Mouse (Mus musculus): ENCODE data around the gene BC048403.
"Not testable (repeated sequence)": the region's sequence is repeated elsewhere in the genome, so short reads cannot be mapped to it uniquely, and the experiment has no call there.

The BC048403 gene

DNA sequence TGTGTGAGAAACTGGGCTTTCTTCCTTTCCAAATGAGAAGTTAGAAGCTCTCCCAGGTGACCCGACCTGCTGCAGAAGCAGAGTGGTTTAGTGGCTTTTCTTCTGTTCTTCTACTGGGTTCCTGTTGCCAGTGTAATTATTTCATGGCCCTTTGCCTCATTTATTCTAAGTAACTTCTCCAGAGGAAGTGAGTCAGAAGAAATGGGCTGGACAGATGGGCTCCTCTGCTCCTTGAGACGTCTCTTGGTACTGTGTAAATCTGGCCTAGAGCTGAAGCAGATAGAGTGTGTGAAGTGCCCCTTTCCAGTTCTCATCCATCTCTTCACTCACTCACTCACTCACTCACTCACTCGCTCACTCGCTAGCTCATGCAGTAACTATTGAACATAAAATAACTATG, 16.9 kb downstream of the BC048403 start:
- DNase-seq (ENCODE audit: low spot score in 2 of 2): no peak

DNA sequence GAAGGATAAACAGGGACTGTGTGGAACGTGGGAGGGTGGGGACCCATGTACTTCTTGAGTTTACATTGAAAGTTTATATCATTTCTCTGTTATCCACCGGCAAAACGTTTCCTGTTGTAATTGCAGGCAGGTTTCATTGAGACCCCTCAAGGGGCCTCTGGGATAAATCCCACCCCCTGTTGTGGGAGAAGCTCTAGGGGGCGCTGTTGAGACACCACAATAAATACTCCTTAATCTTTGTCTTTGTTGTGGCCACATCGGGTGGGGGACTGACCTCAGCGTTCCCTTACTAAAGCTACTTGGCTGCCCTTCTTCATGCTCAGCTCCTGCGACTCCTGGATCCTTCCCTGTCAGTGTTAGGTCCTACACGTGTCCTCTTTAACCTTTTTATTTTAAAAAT, 19.4 kb downstream of the BC048403 start:
- no peak for DNase-seq (ENCODE audit: low spot score in 2 of 2)

DNA sequence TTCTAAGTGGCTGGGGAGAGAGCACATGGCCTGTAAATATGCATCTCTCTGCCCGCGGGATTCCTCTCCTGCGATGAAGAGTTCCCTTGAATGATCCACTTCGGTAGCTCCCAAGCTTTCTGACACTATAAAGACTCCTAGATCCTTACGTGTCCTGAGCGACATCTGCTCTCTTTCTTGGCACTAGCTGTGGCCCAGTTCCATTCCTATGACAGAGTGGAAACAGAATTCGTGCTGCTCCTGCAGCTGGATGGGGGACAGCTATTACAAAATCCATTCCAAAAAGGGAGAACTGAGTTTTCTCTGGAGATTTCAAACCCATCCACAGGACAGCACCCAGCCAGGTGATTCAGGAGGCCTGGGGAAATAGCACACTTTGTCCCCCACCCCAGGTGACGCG, 22.4 kb downstream of the BC048403 start:
- DNase-seq (ENCODE audit: low spot score in 2 of 2): no peak

DNA sequence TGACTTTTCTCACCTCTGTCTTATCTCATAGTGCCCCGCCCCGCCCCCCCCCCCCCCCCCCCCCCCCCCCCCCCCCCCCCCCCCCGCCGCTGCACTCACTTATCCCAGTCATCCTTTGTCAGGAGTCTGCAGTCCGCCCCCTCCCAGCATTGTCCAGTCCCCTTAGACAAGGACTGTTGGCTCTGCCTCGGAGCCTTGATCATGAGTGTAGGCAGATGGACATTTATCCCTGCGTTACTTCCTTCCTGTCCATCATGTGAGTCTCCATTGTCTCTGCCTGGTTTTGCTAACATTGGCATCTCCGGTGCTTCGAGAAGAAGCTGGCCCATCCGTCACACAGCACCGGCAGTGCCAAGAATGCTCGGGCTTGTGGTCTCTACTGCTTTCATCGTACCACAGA, 23.5 kb downstream of the BC048403 start:
- no peak for DNase-seq (ENCODE audit: low spot score in 2 of 2)

DNA sequence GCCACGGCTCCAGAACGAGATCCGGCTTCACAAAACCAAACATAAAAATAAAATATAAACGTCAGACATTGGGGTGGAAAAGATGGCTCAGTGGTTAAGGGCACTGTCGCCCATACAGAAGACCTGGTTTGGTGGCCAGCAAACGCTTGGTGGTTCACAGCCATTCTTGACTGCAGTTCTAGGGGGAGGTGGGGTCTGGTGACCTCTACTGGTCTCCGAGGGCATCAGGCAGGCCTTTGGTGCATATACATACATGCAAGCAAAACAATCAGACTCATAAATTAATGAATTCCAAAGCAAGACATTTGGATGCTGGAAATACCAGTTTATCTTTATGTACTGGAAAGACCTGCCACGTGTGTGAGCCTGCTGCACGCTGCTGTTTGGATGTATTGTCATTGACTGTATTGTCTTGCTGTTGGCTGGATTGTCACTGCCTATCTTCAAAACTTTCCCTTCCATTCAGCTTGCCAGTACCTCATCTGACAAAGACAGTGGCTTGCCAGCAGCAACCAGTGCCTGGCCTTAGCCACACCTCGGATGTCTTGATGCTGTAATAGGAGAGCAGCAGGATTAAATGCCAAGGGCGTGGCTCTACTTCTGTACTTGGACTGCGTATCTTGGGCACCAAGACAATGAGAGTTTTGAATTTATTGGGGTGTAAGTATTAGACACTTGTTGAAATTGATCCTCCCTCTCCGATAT, 24.9 kb downstream of the BC048403 start:
- no peak for DNase-seq (ENCODE audit: low spot score in 2 of 2)

DNA sequence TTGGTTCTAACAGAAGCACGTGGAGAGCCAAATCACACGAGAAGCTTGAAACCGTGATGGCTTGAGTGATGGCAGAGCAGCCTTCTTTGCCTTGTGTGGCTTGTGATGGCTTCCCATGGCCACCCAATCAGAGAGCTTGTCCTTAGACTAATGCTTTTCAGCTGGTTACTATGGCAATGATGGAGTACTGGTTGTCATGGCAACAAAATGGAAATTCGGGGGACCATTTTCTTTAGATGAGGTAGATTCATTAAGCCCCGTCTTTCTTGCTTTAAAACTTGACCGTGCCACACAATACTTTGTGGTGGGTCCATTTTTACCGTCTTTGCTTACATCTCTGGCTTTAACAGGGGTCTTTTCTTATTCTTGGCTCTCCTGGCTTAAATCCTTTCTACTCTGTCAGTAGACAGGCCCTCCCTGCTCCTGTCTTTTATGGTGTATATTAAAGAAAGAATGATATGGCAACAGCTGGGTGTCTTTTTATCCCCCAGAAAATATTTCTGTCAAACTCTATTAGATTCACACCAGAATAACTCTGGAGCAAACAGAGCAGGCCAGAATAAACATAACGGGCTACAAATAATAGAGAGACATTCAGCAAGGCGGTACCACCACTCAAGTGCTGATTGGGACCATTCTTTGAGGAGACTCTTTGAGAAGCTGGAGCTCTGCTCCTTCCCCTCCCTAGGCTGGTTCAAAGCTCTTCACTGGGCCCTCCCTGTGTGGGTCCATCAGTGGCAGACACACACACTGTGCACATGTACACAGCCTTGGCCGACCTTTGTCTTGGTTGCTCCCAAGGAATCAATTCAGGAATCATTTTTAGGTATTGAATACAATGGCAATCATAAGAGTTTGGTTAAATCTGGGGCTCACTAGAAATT, 25.7 kb downstream of the BC048403 start:
- DNase-seq (ENCODE audit: low spot score in 2 of 2): peak in 1 of 2 experiments; percentile 34

DNA sequence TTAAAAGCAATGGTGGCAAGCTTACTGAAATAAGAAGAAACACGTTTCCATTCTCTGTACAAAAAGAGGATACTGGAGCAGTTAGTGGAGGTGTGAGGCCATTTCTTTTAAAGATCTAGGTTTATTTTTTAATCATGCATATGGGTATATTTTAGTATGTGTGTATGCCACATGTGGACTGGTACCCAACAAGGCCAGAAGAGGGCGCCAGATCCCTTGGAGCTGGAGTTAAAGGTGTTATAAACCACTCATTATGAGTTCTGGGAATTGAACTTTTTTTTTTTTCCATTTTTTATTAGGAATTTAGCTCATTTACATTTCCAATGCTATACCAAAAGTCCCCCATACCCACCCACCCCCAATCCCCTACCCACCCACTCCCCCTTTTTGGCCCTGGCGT, 27.6 kb downstream of the BC048403 start:
- not testable (repeated sequence) for DNase-seq (ENCODE audit: low spot score in 2 of 2)

DNA sequence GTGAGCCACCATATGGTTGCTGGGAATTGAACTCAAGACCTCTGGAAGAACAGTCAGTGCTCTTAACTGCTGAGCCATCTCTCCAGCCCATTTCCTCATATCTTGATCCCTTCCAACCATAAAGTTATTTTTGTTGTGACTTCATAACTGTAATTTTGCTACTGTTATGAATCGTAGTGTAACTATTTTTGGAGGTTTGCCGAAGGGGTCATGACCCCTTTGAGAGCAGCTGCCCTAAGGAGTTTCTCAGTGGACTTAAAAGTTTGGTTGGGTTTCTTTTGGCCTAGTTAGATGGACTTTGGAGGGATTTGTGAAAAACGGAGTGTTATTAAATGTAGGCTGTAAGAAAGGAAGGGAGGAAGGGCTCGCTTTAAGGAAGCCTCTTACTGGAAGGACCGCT, 30.0 kb downstream of the BC048403 start:
- DNase-seq (ENCODE audit: low spot score in 2 of 2): no peak

DNA sequence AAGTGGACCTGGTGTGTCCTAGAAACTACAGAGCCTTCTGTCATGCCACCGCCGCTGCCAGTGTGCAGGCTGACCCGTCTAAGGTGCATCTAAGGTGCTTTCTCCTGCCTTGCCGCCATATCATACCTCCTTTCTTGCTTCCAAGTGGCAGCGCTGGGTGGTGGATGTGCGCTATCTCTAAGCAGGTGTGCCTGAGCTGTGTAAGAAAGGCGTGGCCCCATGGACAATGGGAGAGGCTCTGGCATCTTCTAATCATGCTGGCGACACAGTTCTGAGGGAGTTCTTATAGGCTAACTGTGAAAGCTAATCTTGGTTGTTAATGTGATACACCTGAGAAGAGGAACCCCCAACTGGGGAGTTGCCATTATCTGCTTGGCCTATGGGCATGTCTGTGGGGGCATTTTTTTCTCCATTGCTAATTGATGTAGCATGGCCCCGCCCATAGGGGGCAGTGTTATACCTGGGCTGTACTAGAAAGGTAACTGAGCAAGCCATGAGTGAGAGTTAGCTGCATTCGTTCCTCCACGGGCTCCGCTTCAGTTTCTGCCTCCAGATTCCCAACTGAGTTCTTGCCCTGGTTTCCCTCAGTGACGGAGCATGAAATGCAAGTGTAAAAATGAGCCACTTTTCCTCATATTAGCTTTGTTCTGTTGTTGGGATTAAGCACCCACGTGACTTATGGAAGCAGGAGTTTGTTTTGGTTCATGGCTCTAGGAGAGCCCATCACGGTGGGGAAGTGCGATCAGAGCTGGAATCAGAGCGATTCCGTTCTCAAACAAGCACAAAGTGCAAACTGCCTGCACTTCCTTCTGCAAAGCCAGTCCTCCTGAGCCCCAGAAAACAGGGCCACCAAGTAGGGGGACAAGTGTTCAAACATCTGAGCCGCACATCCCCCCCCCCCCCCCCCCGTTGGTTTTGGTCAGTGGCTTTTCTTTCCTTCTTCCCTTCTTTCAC, 31.2 kb downstream of the BC048403 start:
- DNase-seq (ENCODE audit: low spot score in 2 of 2): peak in 1 of 2 experiments; percentile 9

DNA sequence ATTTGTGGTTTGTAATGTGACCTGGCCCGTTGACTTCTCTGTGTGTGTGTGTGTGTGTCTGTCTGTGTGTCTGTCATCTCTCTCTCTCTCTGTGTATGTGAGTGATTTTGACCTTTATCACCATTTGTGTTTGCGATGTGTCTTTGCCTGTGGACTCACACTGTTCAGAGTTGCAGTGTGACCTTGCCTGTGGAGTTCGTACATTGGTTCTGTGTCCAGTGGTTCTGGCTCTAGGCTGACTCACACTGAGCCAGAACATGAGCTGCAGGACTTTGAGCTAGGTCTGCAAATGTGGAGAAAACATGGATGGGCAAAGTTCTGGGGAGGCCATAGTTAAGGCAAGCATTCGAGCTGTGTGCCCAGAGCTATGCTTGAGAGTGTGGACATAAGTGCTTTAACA, 34.1 kb downstream of the BC048403 start:
- no peak for DNase-seq (ENCODE audit: low spot score in 2 of 2)

DNA sequence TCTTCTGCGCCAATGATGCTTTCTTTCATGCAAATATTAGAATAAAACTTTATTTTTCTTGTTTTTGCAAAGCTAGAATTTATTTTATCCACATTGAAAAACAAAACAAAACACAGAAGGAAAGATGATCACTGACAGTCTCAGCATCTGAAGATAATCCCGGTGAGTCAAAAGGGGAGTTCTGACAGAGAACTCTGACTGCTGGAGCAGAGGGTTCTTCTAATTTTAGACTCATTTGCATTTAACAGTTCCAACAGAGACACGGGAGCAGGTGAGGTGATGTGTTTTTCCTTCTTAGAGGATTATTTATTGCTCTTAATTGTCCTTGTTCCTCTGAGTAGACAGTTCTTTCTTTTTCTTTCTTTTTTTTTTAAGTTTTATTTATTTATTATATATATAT, 36.3 kb downstream of the BC048403 start:
- no peak for DNase-seq (ENCODE audit: low spot score in 2 of 2)

DNA sequence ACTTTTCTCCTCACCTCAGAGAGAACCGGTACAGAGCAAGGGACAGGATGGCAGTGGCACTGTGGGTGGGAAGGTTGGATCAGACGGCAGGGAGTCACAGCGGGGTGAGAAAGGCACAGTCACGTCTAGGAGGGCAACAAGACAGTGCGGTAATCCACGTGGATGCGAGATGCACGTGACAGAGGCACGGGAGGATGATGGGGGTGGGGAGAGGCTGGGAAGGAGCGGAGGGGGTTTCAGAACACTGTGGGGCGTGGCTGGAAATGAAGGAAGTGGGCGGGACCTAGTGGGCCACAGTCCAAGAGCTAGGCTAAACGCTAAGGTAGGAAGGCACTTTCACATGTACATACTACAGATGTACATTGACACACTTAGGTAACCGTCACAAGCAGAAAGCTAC, 41.4 kb downstream of the BC048403 start:
- no peak for DNase-seq (ENCODE audit: low spot score in 2 of 2)

DNA sequence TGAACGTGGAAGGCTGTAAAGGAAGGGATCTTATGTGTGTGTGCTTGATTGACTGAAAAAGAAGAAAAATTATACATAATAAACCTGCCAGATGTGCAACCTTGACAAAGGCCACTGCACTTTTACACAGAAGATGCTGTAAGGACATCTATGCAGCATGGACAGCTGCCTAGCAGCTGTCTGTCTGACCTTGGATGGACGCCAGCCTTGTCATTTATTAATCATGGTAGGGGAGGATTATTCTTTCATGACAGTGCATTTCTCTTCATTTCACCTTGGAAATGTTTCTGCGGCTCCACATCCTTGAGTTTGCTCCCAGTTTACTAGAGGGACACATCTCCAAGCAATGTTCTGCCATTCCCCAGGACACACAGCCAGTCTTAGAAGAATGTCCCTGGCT, 48.8 kb downstream of the BC048403 start:
- no peak for DNase-seq (ENCODE audit: low spot score in 2 of 2)

DNA sequence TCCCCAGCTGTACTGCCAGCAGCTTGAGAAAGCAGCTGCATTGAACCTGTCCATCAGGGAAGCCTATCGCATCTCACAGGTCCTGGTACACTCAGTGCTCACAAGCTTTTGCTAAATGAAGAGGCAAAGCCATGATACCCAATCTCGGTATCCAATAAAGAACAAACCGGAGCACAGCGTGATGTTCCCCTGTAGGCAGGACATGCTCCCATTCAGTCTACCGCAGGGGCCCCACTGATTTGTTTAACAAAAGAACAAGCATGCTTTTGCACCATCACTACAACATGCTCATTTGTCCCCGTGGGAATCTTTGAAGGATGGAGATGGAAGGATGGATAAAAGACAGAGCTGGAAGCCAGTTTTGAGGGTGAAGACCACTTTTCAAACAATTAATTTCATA, 50.3 kb downstream of the BC048403 start:
- no peak for DNase-seq (ENCODE audit: low spot score in 2 of 2)

DNA sequence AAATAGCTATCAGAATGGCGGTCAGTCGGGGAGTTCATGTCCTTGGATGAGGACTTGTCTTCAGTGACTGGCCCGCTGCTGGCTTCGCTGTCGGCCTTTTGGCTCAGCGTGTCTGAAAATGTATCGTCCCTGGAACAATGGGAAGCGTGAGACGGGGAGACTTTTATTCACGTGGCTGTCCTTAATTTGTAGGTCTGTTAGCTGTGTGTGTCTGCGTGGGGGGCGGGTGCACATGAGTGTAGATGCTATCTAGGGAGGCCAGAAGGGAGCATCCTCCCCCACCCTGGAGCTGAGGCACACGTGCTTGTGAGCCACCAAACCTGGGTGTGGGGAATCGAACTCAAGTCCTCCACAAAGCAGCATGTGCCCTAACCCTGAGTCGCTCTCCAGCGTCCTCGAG, 52.9 kb downstream of the BC048403 start:
- DNase-seq (ENCODE audit: low spot score in 2 of 2): no peak

DNA sequence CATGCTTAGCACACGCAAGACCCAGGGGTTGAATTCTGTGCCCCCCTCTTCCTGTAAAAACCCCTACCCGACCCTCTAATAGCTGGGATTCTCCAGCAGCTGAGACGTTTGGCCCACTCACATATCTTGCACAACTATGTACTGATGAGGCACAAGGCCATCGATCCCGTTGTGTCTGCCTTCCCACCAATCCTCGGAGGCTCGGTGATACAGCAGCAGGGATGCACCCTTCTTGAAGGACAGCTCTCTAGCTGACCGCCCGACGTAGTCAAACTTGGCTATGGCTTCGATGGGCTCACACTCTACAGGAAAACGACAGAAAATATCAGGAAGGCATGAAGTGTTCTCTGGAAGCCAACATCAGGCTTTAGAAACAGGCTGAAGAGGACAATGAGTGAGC, 54.7 kb downstream of the BC048403 start:
- DNase-seq (ENCODE audit: low spot score in 2 of 2): no peak

DNA sequence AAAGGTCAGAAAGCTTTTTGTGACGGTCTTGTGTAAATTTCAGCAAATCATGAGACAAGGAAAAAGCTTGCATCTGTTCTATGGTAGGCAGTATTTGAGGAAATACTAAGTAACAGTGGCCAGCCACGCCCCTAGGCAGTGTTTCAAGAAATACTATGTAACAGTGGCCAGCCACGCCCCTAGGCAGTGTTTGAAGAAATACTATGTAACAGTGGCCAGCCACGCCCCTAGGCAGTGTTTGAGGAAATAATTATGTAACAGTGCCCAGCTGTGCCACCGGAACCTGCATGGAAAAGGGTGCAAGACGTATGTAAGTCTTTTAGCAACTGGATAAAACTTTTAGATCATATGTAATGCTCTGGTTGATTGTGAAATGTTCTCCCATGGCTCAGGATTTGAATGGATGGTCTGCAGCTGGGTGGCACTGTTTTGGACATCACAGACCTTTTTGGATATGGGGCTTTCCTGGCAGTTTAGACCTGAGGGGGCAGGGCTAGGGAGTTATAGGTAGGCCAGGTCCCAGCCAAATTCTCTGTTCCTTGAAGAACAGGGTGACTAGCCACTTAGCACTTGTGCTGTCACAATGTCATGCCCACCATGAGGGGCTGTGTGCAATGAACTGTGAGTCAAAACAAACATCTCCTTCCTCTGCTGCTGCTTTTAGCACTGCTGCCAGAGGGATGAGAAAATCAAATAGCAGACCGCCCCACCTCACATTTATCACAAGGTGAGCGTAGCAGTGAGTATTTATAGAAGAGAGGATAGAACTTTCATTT, 56.5 kb downstream of the BC048403 start:
- DNase-seq (ENCODE audit: low spot score in 2 of 2): no peak

DNA sequence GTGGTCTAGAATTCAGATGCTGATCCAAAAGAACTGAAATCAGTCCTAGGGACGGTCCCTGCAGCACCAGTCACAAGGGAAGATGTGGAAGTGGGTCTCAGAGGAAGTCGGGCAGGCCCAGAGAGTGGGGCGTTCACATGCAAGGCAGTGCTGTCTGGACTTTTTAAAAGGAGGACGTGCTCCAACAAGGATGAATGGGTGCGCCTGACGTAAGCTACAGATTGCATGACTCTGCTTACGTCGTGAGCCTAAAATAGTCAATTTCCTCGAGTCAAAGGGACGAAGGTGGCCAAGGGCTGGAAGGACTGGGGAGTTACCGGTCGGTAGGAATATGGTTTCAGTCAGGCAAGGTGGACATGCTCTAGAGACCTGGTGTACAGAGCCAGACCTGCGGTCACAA, 60.3 kb downstream of the BC048403 start:
- DNase-seq (ENCODE audit: low spot score in 2 of 2): no peak

All from frontal cortex, postnatal 36 days (tissue).